Mouse (Mus musculus) right cerebral cortex, postnatal 36 days (tissue): ENCODE measurements around the gene Pqbp1.
"Not testable (repeated sequence)": the region's sequence is repeated elsewhere in the genome, so short reads cannot be mapped to it uniquely, and the experiment has no call there.

Source experiments
- DNase-seq, 2 experiments: peaks; one replicate each; pipeline ENCODE4 v3.0.0; 2022; ENCODE audit warnings: low spot score in 2 of 2, mixed read lengths in 1 of 2

Pqbp1 gene

DNA sequence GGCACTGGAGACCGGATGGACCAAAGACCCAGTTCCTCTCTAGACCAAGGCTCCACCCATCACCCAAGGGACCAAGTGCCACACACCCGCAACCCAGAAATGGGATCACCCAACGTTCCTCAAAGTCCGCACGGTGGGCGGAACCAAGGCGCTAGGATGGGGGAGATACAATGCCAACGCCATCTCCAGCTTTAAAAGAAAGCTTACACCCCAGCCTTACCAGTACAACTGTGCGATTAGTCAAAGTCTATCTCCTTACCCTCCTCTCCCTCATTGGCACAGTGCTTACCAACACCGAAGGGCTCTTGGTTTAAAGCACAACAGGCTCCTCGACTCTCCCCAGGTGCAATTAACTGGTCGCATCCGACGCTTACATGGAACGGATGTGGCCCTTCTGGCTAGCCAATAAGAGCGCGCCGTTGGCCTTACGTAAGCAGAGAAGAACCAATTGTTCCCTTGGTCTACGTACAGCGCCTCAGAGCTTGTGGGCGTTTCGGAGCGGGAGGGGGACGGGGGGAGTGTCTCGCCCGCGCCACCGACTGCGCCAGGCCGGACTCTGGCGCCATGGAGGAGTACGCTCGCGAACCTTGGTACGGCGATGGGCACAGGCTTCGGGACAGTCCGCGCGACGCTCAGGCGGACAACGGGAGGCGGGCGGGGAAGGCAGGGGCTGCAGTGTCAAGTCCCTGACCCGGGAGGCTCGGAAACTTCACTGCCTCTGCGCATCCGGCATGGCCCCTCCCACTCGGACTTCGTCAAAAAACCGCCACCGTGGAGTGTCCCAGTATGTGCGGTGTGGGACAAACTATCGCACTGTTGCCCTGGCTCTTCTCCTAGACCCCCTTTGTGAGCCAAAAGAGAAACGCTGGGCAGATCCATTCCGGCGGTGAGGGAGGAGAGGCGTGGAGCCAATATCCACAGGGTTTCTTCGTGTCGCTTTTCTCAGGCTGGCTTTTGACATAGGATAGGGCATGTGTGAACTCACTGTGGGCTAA lies at the start of gene Pqbp1, which contains the start of gene Timm17b:
Gene Pqbp1 (minus strand): TSS at position 390 of the 995 bp plus-strand sequence.
Gene Timm17b (plus strand): TSS at position 478 of the 995 bp plus-strand sequence.
- peak; percentile 85 to 91 for DNase-seq

GRCm38 (mm10) chrX:7947900-7948492 lies 48.9 kb upstream of the Pqbp1 start:
- DNase-seq, result peak; percentile 93 to 94

- DNase-seq, result no peak
Observed at GRCm38 (mm10) chrX:7947108-7947899, 48.2 kb upstream of the Pqbp1 start, which contains the start of gene Hdac6. TSS of gene Hdac6 (minus strand) at chrX:7947889.

GRCm38 (mm10) chrX:7945618-7946017 lies 46.5 kb upstream of the Pqbp1 start:
- no peak for DNase-seq

DNA sequence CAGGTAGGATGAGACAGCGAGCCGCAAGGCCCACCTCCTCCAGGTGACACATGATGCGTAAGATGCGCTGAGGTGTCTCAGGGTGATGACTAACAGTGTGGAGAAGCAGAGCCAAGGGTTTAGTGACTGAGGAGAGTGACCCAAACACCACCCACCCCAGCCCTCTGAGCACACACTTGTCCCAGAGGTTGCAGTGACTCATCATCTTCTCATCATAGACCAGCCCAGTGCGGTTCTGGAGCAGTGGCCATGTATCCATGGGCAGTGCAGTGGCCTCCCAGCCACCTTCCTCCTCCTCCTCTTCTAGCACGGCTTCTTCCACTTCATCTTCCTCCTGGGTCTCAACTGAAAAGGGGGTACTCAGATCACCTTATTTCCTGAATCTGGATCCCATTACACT lies 38.6 kb upstream of the Pqbp1 start:
- no peak for DNase-seq

DNA sequence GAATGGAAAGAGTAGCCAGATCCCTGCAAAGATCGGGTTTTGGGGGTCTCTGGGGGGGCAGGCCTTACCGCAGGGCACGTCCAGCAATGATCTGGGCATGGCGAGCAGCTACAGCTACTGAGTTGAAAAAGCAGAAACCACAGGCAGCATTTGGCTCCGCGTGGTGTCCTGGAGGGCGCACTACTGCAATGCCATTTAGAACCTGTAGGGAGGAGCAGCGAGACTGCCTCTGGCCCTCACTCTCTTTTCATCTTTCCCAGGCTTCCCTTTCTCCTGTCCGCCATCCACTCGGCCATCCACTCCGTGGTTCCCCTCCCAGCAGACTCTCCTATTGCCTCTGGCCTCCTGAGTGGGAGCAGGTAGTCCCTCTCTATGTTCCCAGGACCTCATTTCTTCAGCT lies 37.8 kb upstream of the Pqbp1 start:
- DNase-seq, result no peak

GRCm38 (mm10) chrX:7928270-7928790 lies 29.3 kb upstream of the Pqbp1 start, which contains the start of gene Eras:
TSS of gene Eras (minus strand) at chrX:7928607.
- no peak for DNase-seq

GRCm38 (mm10) chrX:7927116-7927515 lies 28.0 kb upstream of the Pqbp1 start:
- DNase-seq, result no peak

- DNase-seq, result no peak
Observed at GRCm38 (mm10) chrX:7926266-7926665, 27.2 kb upstream of the Pqbp1 start.

DNA sequence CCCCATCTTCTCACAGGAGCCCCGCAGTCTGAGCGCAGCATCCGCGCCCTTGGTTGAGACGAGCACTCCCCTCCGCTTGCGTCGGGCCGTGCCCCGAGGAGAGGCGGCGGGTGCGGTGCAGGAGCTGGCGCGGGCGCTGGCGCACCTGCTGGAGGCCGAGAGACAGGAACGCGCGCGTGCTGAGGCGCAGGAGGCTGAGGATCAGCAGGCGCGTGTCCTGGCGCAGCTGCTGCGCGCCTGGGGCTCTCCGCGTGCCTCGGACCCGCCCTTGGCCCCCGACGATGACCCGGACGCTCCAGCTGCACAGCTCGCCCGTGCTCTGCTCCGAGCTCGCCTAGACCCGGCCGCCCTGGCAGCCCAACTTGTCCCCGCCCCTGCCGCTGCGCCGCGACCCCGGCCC lies 23.0 kb upstream of the Pqbp1 start:
- DNase-seq, result no peak

- DNase-seq, result peak; percentile 41 to 48
Observed at GRCm38 (mm10) chrX:7919601-7920383, 20.7 kb upstream of the Pqbp1 start, which contains the start of gene Pcsk1n. TSS of gene Pcsk1n (plus strand) at chrX:7919822.

- DNase-seq, result not testable (repeated sequence)
Observed at GRCm38 (mm10) chrX:7917960-7918359, 18.9 kb upstream of the Pqbp1 start.

- DNase-seq, result not testable (repeated sequence)
Observed at GRCm38 (mm10) chrX:7915669-7916068, 16.6 kb upstream of the Pqbp1 start.

DNA sequence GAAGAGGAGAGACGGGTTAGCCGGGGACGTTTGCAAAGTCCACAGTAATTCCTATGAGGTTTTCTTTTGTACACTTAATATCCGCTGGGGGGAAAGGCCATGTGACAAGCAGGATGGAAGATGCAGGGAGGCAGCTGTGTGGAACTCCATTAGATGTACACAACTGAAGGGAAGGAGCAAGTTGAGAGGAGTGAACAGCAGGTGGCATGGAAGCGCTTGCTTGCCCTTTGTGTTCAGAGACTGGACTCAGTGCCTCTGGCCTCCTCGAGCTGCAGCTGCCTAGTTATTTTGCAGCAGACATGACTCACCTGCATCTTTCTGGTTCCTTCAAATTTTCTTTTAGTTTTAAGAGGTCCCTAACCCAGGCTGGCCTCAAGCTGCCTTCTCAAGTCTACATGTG lies 11.4 kb upstream of the Pqbp1 start:
- DNase-seq, result no peak

GRCm38 (mm10) chrX:7909242-7909641 lies 10.2 kb upstream of the Pqbp1 start, which contains the start of gene Gm10490:
TSS of gene Gm10490 (plus strand) at chrX:7909542.
- not testable (repeated sequence) for DNase-seq

GRCm38 (mm10) chrX:7907735-7908134 lies 8.7 kb upstream of the Pqbp1 start, which contains the start of gene Gm10491:
TSS of gene Gm10491 (minus strand) at chrX:7907835.
- DNase-seq, result no peak

DNA sequence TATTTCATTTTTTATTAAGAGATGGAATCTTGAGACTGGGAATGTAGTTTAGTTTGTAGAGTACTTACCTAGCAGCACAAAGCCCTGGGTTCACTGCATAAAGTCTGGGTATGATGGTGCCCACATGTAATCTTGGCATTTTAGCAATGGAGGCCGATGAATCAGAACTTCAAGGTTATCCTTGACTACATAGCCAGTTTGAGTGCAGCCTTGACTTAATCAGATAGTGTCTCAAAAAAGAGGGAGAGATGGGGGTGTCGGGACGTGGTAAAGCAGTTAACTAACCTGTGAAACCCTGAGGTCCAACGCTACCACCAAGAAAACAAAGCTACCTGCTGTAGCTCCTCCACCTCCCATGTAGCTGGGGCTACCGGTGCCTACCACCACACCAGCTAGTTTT lies 5.4 kb upstream of the Pqbp1 start:
- DNase-seq, result no peak

DNA sequence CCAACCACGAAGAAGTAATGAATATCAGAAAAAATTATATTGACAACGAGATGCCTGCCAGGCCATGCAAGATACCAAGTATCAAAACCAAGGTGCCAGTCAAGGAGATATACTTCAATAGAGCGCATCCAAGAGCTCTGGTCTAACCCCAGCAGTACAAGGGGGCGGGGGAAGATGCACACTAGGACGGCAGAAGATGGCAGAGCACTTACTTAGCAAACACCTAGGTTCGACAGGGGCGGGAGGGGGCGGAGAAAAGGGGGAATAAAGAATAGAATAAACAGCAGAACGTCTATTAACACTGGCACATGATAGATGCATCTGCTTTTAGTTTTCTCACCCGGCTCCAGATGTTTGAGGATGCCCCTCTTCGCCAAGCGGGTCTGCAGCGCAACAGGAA lies 858 bp downstream of the Pqbp1 start:
- DNase-seq, result no peak

GRCm38 (mm10) chrX:7883841-7884567 lies 15.1 kb downstream of the Pqbp1 start, which contains the start of gene Slc35a2:
TSS of gene Slc35a2 (plus strand) at chrX:7884028.
- DNase-seq, result peak; percentile 75 to 81

DNA sequence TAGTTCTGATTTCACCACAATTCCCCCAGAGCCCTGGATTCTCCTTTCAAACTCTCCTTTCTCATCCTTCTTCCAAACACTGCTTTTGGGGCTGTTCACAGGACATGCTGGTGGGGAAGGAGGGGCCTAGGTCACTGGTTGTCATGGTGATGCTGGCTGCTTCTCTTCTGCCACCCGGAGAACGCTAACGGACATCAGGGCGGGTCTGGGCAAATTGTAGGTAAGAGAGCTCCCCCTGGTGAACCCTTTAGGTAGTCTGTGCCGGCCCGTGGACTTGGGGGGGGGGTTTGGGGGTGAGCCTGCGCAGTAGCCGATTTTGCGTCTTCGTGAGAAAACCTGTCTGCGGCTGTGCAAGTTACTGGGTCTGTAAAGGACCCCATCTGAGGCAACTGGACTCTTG lies 19.2 kb downstream of the Pqbp1 start:
- DNase-seq, result peak; percentile 34 to 65
